Mouse (Mus musculus) hindbrain, embryonic 10.5 days (tissue): Measurements from ENCODE around the gene Zdhhc12. TPM values are rescaled to one million over a fixed set of nuclear protein-coding genes. Genes with fewer than 3 reads are reported as not detected.
A peak's percentile ranks its signal among the peaks of the same experiment; 100 is the strongest.

Experiments
- DNase-seq: peaks from one replicate; pipeline ENCODE4 v3.0.0-alpha.2; 2017; ENCODE audit warnings: low spot score
- H3K27ac ChIP-seq: fragments of 300-500 bp; sonication (generic); 2 replicates; pipeline ENCODE4 v1.5.1; 2016; ENCODE audit warnings: mild to moderate bottlenecking, moderate library complexity
- H3K27me3 ChIP-seq: fragments of 300-500 bp; sonication (generic); 2 replicates; pipeline ENCODE4 v1.6.1; 2016; ENCODE audit warnings: mild to moderate bottlenecking; ENCODE audit not compliant: poor library complexity, insufficient read depth, severe bottlenecking
- H3K36me3 ChIP-seq: fragments of 300-500 bp; sonication (generic); 2 replicates; pipeline ENCODE4 v1.6.1; 2016; ENCODE audit warnings: mild to moderate bottlenecking, moderate library complexity
- H3K4me1 ChIP-seq: fragments of 300-500 bp; sonication (generic); replicated peaks from 2 replicates; pipeline ENCODE4 v1.6.1; 2016; ENCODE audit warnings: mild to moderate bottlenecking
- H3K4me3 ChIP-seq: fragments of 300-500 bp; sonication (generic); 2 replicates; pipeline ENCODE4 v1.5.1; 2016; ENCODE audit warnings: mild to moderate bottlenecking, moderate library complexity
- H3K9me3 ChIP-seq: fragments of 300-500 bp; sonication (generic); 2 replicates; pipeline ENCODE4 v1.6.1; 2016; ENCODE audit warnings: mild to moderate bottlenecking, moderate library complexity
- WGBS: fragments of 180-500 bp; shearing (Covaris S2); methylation state at CpG from one replicate; pipeline ENCODE4 v1.1.7; 2016; 5-methylcytosine and 5-hydroxymethylcytosine counted together
- polyA plus RNA-seq: library from polyadenylated mRNA; unstranded; fragments of >200 nt; fragmentation: Nextera tagmentation; extraction: Ambion mirVana; gene quantifications from 2 replicates; pipeline ENCODE4 v1.2.1, GENCODE M21; 2016

Zdhhc12 gene
- polyA plus RNA-seq, 1 experiment from 2014 or later: 37.6 TPM

GRCm38 (mm10) chr2:30067962-30068361 is 25.5 kb downstream of the Zdhhc12 start:
- Histone ChIP-seq H3K9me3 (no peaks in the 10 kb centered on the region), H3K36me3 (peaks cover 43% of the 10 kb centered on the region), H3K4me1 (peaks cover 40% of the 10 kb centered on the region), H3K27me3 (no peaks in the 10 kb centered on the region), H3K27ac (peak overlapping the region; percentile 100), H3K4me3 (peak overlapping the region; percentile 100)
- no peak for DNase-seq
- WGBS: 51% methylated on average over 7 of the region's 7 CpGs

- H3K27ac ChIP-seq: peak overlapping the region; percentile 100
- H3K36me3 ChIP-seq: peaks cover 36% of the 10 kb centered on the region
- WGBS: under 1% methylated on average over 56 of the region's 69 CpGs
- H3K9me3 ChIP-seq: no peaks in the 10 kb centered on the region
- peaks cover 47% of the 10 kb centered on the region for H3K4me1 ChIP-seq
- peak; percentile 58 for DNase-seq
- peak overlapping the region; percentile 100 for H3K4me3 ChIP-seq
- no peaks in the 10 kb centered on the region for H3K27me3 ChIP-seq
These were observed 26.2 kb downstream of the Zdhhc12 start for GRCm38 (mm10) chr2:30067031-30067888.

GRCm38 (mm10) chr2:30066046-30066901 is 27.2 kb downstream of the Zdhhc12 start:
- Histone ChIP-seq H3K4me3 (peak overlapping the region; percentile 100), H3K9me3 (no peaks in the 10 kb centered on the region), H3K4me1 (peaks cover 55% of the 10 kb centered on the region), H3K27ac (peak overlapping the region; percentile 100), H3K36me3 (peaks cover 30% of the 10 kb centered on the region), H3K27me3 (no peaks in the 10 kb centered on the region)
- WGBS: under 1% methylated on average over 93 of the region's 101 CpGs
- DNase-seq: peak; percentile 97

GRCm38 (mm10) chr2:30064298-30064697 is 29.1 kb downstream of the Zdhhc12 start:
- H3K27me3 ChIP-seq: no peaks in the 10 kb centered on the region
- peaks cover 15% of the 10 kb centered on the region for H3K36me3 ChIP-seq
- H3K4me1 ChIP-seq: peaks cover 58% of the 10 kb centered on the region
- WGBS: 47% methylated on average over 3 of the region's 3 CpGs
- peak overlapping the region; percentile 96 for H3K27ac ChIP-seq
- no peak for DNase-seq
- H3K4me3 ChIP-seq: peak overlapping the region; percentile 82
- H3K9me3 ChIP-seq: no peaks in the 10 kb centered on the region

- Histone ChIP-seq H3K4me3 (peak overlapping the region; percentile 82), H3K27me3 (no peaks in the 10 kb centered on the region), H3K27ac (peak overlapping the region; percentile 96), H3K4me1 (peaks cover 58% of the 10 kb centered on the region), H3K36me3 (peaks cover 10% of the 10 kb centered on the region), H3K9me3 (no peaks in the 10 kb centered on the region)
- 15% methylated on average over 3 of the region's 3 CpGs for WGBS
- no peak for DNase-seq
These were observed 29.7 kb downstream of the Zdhhc12 start for GRCm38 (mm10) chr2:30063791-30064190.

- Histone ChIP-seq H3K27ac (peak overlapping the region; percentile 96), H3K4me3 (peak overlapping the region; percentile 82), H3K27me3 (no peaks in the 10 kb centered on the region), H3K4me1 (peaks cover 59% of the 10 kb centered on the region), H3K36me3 (peaks cover 4% of the 10 kb centered on the region), H3K9me3 (no peaks in the 10 kb centered on the region)
- 6% methylated on average over 8 of the region's 8 CpGs for WGBS
- DNase-seq: no peak
These were observed 30.2 kb downstream of the Zdhhc12 start for GRCm38 (mm10) chr2:30063235-30063634.

- DNase-seq: peak; percentile 81
- under 1% methylated on average over 40 of the region's 40 CpGs for WGBS
- Histone ChIP-seq H3K27me3 (no peaks in the 10 kb centered on the region), H3K36me3 (no peaks in the 10 kb centered on the region), H3K4me3 (peak overlapping the region; percentile 82), H3K9me3 (no peaks in the 10 kb centered on the region), H3K27ac (peak overlapping the region; percentile 96), H3K4me1 (peaks cover 56% of the 10 kb centered on the region)
These were observed 31.0 kb downstream of the Zdhhc12 start for GRCm38 (mm10) chr2:30062249-30063093.

- 9% methylated on average over 37 of the region's 37 CpGs for WGBS
- H3K9me3 ChIP-seq: no peaks in the 10 kb centered on the region
- DNase-seq: peak; percentile 86
- H3K27ac ChIP-seq: peak overlapping the region; percentile 96
- peak overlapping the region; percentile 82 for H3K4me3 ChIP-seq
- H3K36me3 ChIP-seq: no peaks in the 10 kb centered on the region
- no peaks in the 10 kb centered on the region for H3K27me3 ChIP-seq
- peaks cover 65% of the 10 kb centered on the region for H3K4me1 ChIP-seq
These were observed 32.0 kb downstream of the Zdhhc12 start for GRCm38 (mm10) chr2:30061215-30062166.

- Histone ChIP-seq H3K9me3 (no peaks in the 10 kb centered on the region), H3K27me3 (no peaks in the 10 kb centered on the region), H3K36me3 (no peaks in the 10 kb centered on the region), H3K4me1 (peaks cover 38% of the 10 kb centered on the region), H3K4me3 (no peak overlapping the region), H3K27ac (no peak overlapping the region)
- DNase-seq: peak; percentile 48
- 39% methylated on average over 5 of the region's 5 CpGs for WGBS
These were observed 35.0 kb downstream of the Zdhhc12 start for GRCm38 (mm10) chr2:30058418-30058817.

- no peaks in the 10 kb centered on the region for H3K36me3 ChIP-seq
- H3K4me3 ChIP-seq: no peak within 1 kb of the TSS
- H3K27me3 ChIP-seq: no peaks in the 10 kb centered on the region
- peak; percentile 51 for DNase-seq
- peaks cover 28% of the 10 kb centered on the region for H3K4me1 ChIP-seq
- 0 out of 2 replicates have a peak within 1 kb of the TSS, but pooled peaks have one; percentile 5 for H3K27ac ChIP-seq
- H3K9me3 ChIP-seq: no peaks in the 10 kb centered on the region
- 51% methylated on average over 12 of the region's 12 CpGs for WGBS
These were observed 36.1 kb downstream of the Zdhhc12 start, which contains the start of gene Set for GRCm38 (mm10) chr2:30057223-30057904. Gene Set, plus strand, starts transcription at chr2:30057378.

- Histone ChIP-seq H3K9me3 (no peaks in the 10 kb centered on the region), H3K4me1 (peaks cover 24% of the 10 kb centered on the region), H3K27me3 (no peaks in the 10 kb centered on the region), H3K4me3 (no peak overlapping the region), H3K36me3 (no peaks in the 10 kb centered on the region), H3K27ac (no peak overlapping the region)
- no peak for DNase-seq
- 90% methylated on average over 3 of the region's 3 CpGs for WGBS
These were observed 36.7 kb downstream of the Zdhhc12 start for GRCm38 (mm10) chr2:30056736-30057135.
